Mouse (Mus musculus): ENCODE data around the gene Gm17428.
"Not testable (repeated sequence)": the region's sequence is repeated elsewhere in the genome, so short reads cannot be mapped to it uniquely, and the experiment has no call there.

Gene Gm17428

DNA sequence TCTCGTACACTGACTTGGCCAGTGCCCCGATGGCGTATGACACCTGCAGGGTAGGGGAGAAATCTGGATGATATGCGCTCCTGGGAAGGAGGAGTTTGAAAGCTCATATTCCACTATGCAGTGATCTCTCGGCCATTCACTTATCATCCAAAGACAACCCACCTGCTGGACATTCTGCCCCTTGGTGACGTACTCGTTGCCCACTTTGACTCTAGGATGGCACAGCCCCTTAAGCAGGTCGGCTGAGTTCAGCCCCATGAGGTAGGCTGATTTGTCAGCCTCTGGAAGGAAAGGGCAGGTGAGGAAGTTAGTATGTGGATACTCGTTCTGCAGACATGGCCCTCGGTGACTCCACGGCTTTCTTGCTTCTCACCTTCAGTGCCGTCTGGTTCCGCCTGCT is 12.1 kb downstream of the Gm17428 start:
- DNase-seq (ENCODE audit: low read depth), result no peak

DNA sequence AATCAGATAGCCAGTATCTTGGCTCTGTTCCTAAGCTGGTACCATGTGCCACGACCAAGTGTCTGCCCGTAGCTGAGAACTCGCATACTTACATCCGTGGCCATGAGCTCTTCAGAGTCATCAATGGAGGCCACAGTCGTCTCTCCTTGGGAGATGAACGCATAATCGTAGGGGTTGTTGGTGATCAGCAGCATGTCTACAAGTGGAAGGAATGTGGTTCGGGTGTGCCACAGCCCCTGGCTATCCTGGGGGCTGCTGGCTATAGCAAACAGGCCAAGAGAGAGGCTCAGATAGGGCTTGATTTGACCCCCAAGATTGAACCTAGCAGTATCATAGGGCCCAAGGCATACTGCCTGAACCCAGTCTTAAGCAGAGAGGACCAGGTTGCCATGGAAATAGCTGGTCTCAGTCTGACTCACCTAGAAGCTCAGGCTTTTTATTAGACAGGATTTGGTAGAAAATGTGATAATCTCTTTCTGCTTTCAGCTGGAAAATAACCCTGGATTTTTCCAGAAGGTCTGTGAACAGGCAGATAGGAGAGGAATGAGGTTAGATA is 13.2 kb downstream of the Gm17428 start:
- no peak for DNase-seq (ENCODE audit: low read depth)

DNA sequence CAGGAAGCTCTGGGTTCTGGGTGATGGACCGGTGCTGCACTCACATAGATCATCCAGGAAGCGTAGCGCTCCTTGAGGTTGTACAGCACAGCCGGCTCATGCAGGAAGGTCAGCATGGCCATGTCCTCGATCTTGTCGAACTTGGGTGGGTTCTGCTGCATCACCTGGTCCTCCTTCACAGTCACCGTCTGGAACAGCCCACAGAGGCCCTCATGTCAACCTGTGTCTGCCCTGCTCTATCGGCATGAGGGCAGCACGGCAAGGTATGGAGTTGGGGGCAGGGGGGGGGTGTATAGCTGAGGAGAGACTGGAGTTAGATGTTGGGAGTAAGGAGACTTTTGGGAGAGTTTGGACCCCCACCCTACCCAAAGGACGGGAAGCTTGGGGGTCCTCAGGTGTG is 15.5 kb downstream of the Gm17428 start:
- no peak for DNase-seq (ENCODE audit: low read depth)

DNA sequence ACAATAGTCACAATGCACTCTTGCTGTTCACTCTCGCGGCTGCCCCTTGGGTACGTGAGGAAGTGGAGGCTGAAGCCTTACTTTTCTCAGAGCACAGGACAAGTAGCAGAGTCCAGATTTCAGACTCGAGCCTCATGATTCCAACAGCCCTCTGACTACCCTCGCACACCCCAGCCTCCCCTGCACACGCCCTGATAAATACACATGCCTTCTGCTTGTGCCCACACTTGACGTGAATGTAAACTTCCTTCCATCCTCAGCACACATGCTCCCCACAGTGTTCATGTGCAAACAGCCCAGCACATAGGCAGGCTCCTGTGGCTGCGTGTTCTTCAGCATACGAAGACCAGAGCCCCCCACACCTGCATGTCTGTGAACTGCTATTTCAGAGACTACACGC is 16.9 kb downstream of the Gm17428 start:
- no peak for DNase-seq (ENCODE audit: low read depth)

DNA sequence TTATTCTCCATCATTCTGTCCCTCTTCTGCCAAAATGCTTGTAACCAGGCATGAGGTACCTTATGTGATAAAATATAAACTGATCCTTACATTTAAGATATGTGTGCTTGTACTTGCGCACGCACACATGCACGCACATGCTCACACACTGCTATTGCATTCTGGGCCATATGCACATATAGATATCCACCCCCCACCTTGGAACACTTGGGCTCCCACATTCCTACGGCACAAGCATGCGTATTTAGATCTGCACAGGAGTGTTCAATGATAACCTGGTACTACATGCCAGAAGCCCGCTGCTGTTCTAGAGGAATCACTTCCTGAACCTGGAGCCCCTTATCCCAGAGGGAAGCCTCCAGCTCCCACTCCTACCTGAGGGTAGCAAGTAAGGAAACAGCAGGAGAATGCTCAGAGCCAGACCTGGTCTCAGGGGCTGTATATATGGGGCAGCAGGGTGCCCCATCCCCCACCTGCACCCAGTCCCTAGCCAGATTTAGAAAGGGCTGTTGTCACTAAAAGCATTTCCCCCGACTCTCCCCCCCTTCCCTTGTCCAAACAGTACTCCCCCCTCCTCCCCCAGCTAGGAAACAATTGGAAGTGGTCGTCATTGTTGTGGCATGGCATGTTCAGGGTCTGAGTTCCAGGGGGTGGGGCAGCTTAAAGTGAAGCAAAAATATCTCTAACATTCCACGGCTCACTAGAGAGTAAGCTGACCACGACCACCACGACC is 17.6 kb downstream of the Gm17428 start, which contains the start of gene Myh7:
Gene Myh7, minus strand, starts transcription at position 491 of the 733 bp plus-strand sequence.
- no peak for DNase-seq (ENCODE audit: low read depth)

DNA sequence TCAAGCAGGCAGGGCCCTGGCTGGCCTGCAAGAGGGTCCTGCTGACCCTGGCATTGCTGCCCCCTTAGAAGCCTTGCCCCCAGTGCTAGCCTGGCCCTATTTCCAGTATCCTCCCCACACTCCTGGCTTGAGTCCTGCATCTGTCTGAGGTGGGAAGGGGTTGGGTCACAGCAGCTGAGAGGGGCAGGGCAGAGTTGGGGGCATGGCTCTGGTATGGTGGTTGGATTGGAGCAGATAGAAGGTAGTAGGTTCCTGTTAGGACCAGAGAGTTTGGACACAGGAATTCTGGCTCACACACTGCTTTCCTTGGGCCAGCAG is 18.1 kb downstream of the Gm17428 start:
- DNase-seq (ENCODE audit: low read depth), result no peak

DNA sequence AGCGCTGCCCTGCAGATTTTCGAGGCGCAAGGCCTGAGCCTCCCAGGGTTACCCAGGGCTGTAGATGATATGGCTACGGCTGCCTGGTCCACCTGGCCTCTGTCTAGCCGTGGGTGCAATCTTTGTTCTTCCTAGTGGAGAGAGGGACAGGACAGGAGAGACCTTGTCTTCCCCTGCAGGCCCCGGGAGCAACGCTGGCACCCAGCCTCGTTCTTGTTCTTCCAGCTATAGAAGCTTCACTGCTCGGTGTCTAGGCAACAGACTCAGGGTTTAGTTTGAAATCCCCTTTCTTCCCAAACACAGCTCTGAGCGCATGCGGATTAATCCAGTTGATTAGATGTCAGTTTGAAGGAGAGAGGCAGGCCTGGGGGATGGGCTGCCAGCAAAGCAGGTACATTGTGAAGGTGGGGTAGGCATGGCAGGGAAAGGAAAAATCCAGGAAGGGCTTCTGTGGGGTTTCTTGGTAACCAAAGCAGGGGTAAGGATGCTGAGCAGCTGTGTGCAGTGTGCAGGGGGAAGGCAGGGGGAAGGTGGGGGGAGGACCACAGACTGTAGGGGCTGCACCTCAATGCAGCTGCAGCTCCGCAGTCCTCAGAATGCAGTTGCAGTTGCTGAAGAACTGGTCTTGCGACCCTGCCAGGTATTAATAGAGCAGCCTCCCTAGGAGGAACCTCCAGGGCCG is 18.9 kb downstream of the Gm17428 start:
- DNase-seq (ENCODE audit: low read depth), result no peak

DNA sequence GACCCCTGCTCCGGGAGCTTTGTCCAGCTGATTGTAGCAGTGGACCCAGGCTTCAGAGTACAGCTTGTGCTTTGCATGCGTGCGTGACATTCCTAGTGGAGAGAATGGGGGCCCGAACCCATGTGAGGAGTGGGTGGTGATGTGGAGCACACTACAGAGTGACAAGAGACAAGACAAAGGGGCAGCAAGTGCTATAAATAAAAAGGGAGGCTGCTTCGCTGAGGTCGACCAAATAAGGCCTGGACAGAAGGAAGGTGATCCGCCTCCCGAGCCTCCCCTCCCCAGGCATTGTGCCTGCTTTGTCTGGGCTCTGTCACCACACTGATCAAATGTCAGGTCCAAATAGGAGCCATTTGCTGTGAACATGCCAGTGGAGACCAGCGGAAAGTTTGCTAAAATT is 20.1 kb downstream of the Gm17428 start:
- DNase-seq (ENCODE audit: low read depth), result no peak

DNA sequence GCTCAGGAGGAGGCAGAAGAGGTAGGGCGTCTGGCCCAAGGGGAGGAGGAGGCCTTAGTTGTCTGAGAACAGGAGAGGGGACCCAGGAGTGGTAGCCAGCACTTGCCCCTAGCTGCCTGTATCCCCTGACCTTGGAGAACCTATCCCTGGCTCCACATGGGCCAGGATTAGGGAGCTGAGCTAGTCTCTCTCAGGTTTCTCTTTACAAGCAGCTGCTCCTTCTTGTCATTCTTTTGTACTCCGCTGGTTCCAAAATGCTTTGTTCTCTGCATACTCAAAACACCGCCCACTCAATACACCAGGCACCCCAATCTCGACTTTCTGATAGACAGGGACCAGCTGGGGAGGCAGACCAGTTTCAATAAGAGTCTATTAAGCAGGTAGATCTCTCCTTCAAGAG is 20.6 kb downstream of the Gm17428 start:
- no peak for DNase-seq (ENCODE audit: low read depth)

DNA sequence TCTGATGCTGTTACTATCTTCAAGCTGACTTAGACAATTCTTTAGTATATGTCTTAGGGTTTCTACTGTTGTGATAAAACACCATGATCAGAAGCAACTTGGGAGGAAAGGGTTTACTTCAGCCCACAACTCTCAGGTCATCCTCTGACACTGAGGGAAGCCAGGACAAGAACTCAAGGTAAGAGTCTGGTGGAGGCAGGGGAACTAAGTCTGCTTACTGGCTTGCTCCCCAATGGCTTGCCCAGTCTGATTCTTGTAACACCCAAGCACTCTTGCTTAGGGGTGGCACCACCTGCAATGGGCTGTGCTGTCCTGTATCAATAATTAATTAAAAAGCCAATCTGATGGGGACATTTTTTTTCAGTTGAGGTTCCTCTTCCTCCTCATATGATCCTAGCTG is 21.9 kb downstream of the Gm17428 start:
- no peak for DNase-seq (ENCODE audit: low read depth)

DNA sequence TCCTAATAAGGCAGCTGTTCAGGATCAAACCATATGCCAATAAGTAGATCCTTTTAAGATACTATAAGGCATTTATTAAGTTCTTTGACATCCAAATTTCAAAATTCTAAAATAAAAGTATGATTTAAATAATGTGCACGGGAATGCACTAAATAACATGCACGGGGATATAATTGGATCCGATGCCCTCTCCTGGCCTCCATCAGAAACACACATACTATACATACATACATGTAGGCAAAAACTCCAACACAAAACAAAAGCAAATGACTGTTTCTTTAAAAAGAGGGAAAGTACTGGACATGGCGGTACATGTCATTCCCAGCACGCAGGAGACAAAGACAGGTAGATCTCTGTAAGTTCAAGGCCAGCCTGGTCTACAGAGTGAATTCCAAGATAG is 23.1 kb downstream of the Gm17428 start:
- DNase-seq (ENCODE audit: low read depth), result not testable (repeated sequence)

DNA sequence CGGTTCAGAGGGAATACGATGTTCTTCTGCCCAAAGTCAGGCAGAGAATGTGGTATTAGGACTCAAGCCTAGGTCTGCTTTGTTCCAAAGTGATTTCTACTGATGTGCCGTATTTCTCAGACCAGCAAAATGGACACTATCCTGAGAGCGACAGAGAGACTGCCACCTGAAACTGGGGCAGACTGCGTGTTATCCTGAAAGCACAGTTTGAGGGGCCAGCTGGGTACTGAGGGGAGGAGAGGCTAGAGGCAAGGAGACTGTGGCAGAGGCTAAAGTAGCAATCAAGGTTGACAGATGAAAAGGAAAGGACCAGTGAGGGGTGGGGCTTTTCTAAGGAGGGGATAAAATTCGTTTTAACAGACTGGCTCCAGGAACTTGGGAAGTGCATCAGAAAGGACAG is 24.1 kb downstream of the Gm17428 start:
- no peak for DNase-seq (ENCODE audit: low read depth)

DNA sequence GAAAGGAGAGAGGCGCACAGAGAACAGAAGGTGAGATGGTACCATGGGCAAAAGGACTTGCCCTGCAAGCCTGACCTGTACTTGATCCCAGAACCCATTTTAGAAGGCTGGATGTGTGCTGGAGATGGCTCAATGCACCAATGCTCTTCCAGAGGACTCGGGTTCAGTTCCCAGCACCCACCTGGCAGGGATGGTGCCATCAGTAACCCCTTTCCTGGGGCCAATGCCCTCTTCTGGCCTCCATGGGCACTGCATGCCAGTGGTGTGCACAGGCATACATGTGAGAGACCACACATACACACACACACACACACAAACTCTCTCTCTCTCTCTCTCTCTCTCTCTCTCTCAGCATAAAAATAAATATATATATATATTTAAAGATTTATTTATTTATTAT is 24.7 kb downstream of the Gm17428 start:
- DNase-seq (ENCODE audit: low read depth), result no peak

DNA sequence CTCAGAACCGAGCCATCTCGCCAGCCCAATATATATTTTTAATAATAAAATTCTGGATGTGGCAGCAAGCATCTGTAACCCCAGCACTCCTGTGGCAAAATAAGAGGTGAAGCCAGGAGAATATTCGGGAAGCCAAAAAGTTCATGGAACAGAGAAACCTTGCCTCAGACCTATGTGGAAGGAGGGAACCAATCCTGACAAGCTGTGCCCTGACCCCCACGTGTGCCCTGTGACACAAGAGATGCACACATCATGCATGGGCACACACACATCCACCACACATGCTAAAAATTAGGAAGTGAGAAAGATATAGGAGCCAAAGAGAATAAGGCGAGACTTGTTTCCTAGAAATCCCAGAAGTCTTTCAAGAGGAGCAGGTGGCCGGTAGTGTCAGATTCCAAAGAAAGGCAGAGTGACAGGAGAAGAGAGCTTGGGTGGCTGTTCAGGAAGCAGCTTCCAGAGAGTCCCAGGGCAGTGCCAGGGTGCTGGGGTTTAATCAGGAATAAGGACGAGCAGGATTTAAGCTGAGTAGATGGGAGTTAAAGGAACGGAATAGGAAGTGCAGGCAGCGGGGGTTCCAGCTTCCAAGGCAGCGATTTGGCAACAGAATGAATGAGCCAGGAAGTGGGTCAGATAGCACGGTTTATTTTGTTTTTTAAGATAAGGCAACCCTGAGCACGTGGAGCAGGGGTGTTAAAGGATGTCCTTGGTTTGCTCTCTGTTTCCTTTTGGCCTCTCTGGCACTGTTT is 25.4 kb downstream of the Gm17428 start:
- DNase-seq (ENCODE audit: low read depth), result no peak

DNA sequence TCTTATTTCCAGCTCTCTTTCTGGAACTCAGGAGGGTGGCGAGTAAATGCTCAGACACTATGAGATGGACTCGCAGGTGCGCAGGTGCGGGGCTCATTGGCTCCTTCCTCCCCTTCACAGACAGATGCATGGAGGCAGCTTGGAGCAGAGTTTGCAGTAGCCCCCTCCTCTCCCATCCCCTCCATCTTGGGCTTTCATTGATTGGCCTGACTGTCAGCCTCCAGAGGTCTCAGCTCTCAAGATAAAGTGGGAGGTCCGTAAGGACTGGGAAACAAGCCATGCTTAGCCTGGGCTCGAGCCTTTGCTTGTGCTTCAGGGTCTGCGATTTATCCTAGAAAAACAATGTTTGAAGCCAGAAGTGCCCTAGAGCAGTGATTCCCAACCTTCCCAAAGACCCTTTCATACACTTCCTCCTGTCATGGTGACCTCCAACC is 26.0 kb downstream of the Gm17428 start:
- DNase-seq (ENCODE audit: low read depth), result no peak

DNA sequence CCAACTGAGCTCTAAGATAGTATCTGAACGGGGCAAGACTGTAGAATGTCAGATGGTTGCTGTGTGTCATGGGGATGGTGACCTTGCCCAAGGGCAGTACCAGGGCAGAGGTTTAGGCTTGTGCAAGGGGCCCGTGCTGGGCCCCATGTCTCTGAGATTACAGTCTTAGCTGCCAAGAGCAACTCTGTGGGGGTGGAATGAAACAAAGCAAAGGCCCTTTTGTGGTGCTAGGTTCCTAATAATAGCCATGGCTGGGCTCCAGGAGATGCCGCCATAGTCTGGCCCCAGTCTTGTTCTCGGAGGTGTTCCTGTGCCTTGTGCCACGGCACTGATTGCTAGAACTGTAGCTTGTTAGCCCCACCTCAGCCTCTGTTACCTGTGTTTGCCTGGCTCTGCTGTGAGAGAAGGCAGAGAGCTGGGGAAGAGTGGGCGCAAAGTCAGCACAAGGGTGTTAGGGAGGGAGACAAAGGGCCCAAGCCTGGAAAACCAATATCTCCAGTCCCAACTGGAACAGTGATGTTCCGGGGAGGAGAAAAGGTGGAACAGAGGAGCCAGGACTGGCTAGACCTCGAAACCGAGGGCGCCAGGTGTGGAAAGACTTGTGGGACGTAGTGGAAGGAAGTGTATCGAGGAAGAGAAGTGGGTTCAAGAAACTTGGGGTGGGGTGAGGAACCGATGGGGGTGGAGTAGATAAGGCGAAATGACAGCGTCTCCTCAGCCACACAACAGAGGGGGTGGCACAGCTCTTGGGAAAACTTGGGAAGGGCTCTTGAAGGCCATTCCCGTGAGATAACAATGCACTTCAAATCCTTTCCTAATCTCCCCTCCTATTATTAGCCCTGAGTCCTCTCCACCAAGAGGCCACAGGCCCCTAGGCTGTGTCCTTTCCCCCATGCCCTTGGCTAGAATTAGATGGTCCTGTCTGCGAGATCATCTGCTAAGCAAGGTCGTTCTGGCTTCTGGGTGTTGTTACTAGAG is 27.4 kb downstream of the Gm17428 start:
- DNase-seq (ENCODE audit: low read depth), result no peak

DNA sequence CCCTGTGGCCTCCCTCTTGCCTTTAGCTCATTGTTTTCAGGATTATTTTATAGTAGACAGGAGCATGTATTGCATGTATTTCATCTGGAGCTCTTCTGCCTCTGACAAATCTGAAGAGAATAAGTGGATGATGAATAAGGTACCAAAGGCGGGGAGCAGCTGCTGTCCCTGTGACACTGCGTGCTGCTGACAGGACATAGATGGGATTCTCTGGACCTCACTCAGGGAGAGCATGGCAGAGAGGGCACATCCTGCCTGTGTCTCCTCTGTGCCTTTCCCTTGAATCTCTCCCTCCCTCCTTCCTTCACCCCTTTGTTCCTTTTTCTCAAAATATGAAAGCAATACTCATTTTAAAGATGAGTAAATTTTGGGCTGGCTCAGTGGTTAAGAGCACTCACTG is 28.8 kb downstream of the Gm17428 start:
- DNase-seq (ENCODE audit: low read depth), result no peak

DNA sequence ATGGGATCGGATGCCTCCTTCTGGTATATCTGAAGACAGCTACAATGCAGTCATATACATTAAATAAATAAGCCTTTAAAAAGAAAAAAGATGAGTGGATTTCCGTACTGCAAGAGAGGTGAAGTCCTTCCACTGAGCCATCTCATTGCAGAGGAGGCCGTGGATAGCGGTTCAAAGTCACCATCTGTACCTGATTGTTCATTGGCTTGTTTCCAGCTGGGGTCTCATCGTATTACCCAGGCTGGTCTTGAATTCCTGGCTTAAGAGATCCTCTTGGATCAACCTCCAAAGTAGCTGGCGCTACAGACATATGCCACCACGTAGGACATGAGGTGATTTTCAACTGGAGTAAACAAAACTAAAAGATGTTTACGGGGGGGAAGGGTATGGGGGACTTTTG is 29.2 kb downstream of the Gm17428 start:
- DNase-seq (ENCODE audit: low read depth), result no peak

DNA sequence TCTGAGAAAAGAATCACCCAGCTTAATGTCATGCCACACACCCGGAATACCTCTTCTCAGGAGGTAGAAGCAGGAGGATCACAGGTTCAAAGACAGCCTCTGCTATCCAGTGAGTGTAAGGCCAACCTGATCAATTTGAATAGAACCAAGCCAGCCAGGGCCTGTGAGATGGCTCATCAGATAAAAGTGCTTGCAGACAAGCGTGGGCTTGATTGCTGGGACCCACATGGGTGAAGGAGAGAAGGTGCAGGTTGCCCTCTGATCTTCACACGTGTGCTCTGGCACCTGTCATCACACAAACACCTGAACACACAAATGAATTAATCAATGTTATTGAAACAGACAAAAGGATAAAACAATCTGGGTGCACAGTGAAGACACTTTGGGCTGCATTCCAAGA is 29.8 kb downstream of the Gm17428 start:
- DNase-seq (ENCODE audit: low read depth), result no peak

DNA sequence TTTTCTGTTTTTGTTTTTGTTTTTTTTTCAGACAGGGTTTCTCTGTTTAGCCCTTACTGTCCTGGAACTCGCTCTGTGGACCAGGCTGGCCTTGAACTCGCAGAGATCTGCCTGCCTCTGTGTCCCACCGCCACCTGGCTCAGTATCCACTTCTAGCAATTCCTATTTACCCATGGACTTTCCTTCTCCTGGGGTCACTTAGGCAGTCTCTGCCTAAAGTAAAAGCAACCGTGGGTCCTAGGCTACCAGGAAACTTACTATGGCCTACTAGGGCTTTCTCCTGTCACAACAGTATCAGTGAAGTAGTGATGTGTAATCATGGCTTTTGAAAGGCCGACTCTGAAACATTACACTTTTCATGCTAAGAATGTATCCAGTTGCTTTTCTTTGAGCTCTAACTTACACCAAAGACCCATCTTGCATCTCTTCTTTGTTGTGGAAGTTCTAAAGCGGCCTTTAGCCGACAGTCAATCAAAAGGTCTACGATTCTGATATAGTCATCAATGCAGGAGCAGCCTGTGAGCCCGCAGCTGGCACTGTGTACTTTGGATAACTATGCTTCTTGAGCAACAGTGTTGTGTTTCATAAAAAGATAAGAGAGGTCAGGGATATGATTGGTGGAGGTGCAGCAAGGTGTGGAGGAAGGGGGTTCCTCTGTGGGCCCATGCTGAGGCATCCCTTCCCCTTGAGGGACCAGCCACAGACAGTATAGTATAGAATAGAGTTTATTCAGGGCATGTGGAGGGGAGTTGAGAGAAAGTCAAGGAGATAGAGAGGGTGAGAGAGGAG is 30.6 kb downstream of the Gm17428 start:
- DNase-seq (ENCODE audit: low read depth), result no peak

DNA sequence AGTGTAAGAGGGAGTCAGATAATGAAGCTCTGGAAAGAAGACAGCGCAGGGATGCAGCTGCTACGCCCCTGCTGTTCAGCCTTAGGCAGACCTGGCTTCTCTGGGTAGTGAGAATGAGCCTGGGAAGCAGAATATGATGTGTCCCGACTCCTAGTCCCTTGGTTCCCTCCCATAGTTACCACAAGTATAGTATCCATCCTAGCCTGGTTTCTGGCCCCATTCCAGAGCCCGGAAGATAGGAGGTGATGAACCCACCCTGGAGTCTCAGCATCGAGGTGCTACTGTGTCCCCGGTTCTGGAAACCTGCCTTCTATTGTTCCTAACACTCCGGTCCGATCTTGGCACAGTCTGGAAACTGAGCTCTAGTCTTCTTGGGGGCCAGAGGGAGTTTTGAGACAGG is 31.7 kb downstream of the Gm17428 start:
- DNase-seq (ENCODE audit: low read depth), result no peak
